Mouse (Mus musculus): ENCODE results near the gene Cep41. TPM values are rescaled to one million over a fixed set of nuclear protein-coding genes. Genes with fewer than 3 reads are reported as not detected.

The Cep41 gene
- polyA plus RNA-seq, 1 experiment: 2.9 TPM

DNA sequence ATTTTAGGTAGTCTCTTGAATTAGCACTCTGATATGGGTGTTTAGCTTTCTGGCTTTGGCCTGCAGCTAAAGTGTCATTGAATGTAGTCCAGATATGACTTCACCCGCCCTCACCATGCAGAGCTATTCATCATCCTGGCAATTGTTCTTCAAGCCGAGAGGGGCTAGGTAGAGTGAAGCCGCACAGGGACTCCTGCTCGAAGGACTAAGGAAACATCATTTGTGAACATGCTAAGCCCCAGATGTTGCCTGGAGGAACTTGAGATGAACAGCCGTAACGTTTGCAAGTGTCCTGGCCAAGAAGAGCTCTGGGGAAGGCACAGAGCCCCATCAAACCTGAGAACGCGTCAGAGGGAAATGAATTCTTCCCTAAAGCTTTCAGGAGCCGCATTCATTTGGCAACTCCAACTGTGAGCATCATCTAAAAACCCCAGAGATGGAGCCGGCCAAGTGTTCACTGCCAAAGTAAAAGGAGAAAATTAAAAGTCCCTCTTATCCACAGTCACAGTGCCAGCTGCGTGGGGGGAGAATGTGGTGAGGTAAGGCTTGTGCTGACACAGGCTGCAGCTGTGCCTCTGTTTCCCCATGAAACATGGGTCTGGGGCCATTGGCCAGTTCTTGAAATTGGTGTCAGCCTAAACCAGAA, 43.8 kb downstream of the Cep41 start:
- H3K27ac ChIP-seq (ENCODE audit: insufficient read depth, low read length): no peak overlapping the region
- 91% methylated on average over 11 of the region's 11 CpGs for WGBS
- no peak for DNase-seq (ENCODE audit: low read depth in 1 of 2, low spot score in 2 of 2)
- no peaks in the 10 kb centered on the region for H3K36me3 ChIP-seq (ENCODE audit: control insufficient read depth, insufficient read depth, low read length)
- TF ChIP-seq CTCF (IDR thresholded peaks at IDR 0.05; ENCODE audit: extremely low read depth, insufficient read depth, insufficient read length, insufficient replicate concordance) (no peak), POLR2A (IDR thresholded peaks at IDR 0.05; ENCODE audit: low read depth, low read length) (no peak)
- H3K27me3 ChIP-seq (ENCODE audit: control insufficient read depth, insufficient read depth, low read length): no peaks in the 10 kb centered on the region
- H3K4me1 ChIP-seq (ENCODE audit: control insufficient read depth, insufficient read depth, insufficient read length): no peaks in the 10 kb centered on the region
- no peak overlapping the region for H3K4me3 ChIP-seq (ENCODE audit: extremely low read depth, insufficient read depth, insufficient read length)

DNA sequence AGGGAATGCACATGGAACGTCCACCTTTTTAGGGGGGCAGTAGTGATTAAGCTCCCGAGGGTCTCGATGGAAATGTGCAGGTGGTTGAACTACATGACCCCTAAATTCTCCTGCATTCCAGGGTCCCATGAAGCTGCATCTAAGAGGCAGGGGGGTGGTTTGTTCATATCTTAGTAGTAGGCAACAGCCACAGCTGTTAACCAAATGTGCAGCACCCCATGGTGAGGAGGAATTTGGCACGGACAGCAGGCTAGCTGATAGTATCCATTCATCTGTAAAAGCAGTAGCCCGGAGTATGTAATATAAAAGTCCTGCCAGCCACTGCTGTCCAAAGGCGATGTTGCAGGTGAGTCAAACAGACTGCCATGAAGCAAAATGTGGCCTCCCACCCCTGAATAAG, 48.2 kb downstream of the Cep41 start:
- no peaks in the 10 kb centered on the region for H3K27me3 ChIP-seq (ENCODE audit: control insufficient read depth, insufficient read depth, low read length)

DNA sequence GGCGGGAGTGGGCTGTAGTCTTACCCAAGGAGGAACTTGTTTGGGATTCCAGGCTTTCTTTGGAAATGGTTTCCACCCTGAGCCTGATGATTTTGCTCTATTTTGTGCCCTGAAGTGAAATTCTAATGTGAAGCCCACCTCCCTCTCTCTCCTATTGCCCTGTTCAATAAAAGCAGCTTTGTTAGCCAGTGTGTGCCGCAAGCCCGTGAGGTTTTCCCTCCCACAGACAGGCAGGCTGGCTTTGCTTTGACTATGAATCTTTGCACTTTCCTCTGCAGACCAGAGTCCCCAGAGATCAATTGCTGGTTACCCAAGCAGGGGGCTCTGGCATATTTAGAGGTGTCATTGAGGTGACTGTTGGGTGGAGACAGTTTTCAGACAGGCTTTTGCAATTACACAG, 49.1 kb downstream of the Cep41 start:
- Histone ChIP-seq H3K36me3 (ENCODE audit: control insufficient read depth, insufficient read depth, low read length) (no peaks in the 10 kb centered on the region), H3K4me3 (ENCODE audit: extremely low read depth, insufficient read depth, insufficient read length) (no peak overlapping the region), H3K27me3 (ENCODE audit: control insufficient read depth, insufficient read depth, low read length) (no peaks in the 10 kb centered on the region), H3K4me1 (ENCODE audit: control insufficient read depth, insufficient read depth, insufficient read length) (no peaks in the 10 kb centered on the region), H3K27ac (ENCODE audit: insufficient read depth, low read length) (no peak overlapping the region)
- no peak for DNase-seq (ENCODE audit: low read depth in 1 of 2, low spot score in 2 of 2)
- WGBS: 79% methylated on average over 3 of the region's 3 CpGs
- TF ChIP-seq CTCF (IDR thresholded peaks at IDR 0.05; ENCODE audit: extremely low read depth, insufficient read depth, insufficient read length, insufficient replicate concordance) (no peak), POLR2A (IDR thresholded peaks at IDR 0.05; ENCODE audit: low read depth, low read length) (no peak)

More for the DNA sequence above, 48.2 kb downstream of the Cep41 start:
- WGBS: 90% methylated on average over 6 of the region's 6 CpGs
- H3K4me3 ChIP-seq (ENCODE audit: extremely low read depth, insufficient read depth, insufficient read length): no peak overlapping the region
- no peak overlapping the region for H3K27ac ChIP-seq (ENCODE audit: insufficient read depth, low read length)
- no peak for DNase-seq (ENCODE audit: low read depth in 1 of 2, low spot score in 2 of 2)
- no peaks in the 10 kb centered on the region for H3K4me1 ChIP-seq (ENCODE audit: control insufficient read depth, insufficient read depth, insufficient read length)
- no peak for TF ChIP-seq POLR2A (IDR thresholded peaks at IDR 0.05; ENCODE audit: low read depth, low read length)
- no peak for TF ChIP-seq CTCF (IDR thresholded peaks at IDR 0.05; ENCODE audit: extremely low read depth, insufficient read depth, insufficient read length, insufficient replicate concordance)
- no peaks in the 10 kb centered on the region for H3K36me3 ChIP-seq (ENCODE audit: control insufficient read depth, insufficient read depth, low read length)

DNA sequence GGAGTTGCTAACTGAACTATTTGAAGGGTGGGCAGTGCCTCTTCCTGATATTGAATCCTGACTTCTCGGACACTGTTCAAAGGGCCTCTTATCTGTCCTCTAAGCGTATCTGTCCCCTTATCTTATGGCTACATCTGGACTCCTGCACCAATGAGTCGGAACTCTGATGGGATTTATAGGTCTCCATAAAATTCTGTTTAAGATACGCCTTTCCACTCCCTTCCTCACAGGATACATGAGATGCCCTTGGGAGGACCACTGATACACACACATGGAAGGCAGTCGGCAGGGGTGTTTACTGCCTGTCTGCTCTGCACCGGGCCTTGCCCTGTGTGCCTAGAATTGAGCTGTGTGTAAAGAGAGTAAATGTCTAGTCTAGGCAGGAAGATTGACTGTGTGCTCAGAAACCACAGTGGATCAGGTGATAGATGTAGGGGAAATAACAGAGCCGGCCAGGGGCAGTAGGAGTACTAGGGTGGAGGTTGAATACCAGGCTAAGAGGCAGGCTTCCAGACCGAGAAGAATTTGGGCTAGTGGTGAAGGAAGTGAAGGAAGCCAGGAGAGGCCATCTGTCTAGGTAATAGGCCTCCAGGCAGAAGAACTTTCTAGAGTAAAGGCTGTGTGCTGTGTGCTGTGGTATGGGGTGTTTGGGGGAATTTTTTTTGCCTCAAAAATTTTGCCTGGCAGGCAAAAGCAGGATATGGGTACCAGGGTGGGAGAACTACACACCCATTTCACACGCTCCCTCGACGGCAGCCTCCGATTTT, 49.7 kb downstream of the Cep41 start:
- no peaks in the 10 kb centered on the region for H3K4me1 ChIP-seq (ENCODE audit: control insufficient read depth, insufficient read depth, insufficient read length)
- H3K36me3 ChIP-seq (ENCODE audit: control insufficient read depth, insufficient read depth, low read length): no peaks in the 10 kb centered on the region
- 65% methylated on average over 12 of the region's 12 CpGs for WGBS
- no peak for DNase-seq (ENCODE audit: low read depth in 1 of 2, low spot score in 2 of 2)
- H3K27me3 ChIP-seq (ENCODE audit: control insufficient read depth, insufficient read depth, low read length): no peaks in the 10 kb centered on the region
- no peak overlapping the region for H3K27ac ChIP-seq (ENCODE audit: insufficient read depth, low read length)
- no peak overlapping the region for H3K4me3 ChIP-seq (ENCODE audit: extremely low read depth, insufficient read depth, insufficient read length)
- TF ChIP-seq CTCF (IDR thresholded peaks at IDR 0.05; ENCODE audit: extremely low read depth, insufficient read depth, insufficient read length, insufficient replicate concordance): no peak
- TF ChIP-seq POLR2A (IDR thresholded peaks at IDR 0.05; ENCODE audit: low read depth, low read length): no peak

DNA sequence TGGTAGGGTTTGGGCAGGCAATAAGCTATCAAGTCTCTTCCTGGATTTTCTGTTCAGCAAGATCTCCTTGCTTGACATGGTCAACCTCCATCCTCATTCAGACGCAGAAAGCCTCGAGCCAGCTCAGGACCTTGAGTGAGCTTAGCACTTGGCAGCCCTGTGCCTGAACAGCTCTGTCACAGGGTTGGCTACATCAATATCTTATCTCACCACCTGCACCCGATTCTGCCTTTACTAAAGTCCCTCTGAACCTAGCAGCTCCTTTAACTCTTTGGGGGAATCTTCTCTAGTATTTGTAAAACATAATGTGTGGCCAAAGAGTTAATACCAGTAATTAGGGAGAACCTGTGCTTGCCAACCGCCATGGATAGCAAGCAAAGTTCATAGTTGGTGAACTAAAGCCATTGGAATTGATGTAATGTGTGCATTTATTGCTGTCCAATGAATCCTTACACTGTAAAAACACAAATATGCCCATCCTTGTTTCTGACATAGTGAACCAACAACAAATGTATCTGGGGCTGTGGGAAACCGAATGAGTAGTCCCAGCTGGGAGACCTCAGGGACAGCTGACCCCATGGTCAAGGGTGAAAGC, 54.8 kb downstream of the Cep41 start, which contains the start of gene Cpa1:
Cpa1 (plus strand) TSS at position 545 of the 595 bp plus-strand sequence.
- H3K4me1 ChIP-seq (ENCODE audit: control insufficient read depth, insufficient read depth, insufficient read length): no peaks in the 10 kb centered on the region
- TF ChIP-seq POLR2A (IDR thresholded peaks at IDR 0.05; ENCODE audit: low read depth, low read length): no peak
- no peak for TF ChIP-seq CTCF (IDR thresholded peaks at IDR 0.05; ENCODE audit: extremely low read depth, insufficient read depth, insufficient read length, insufficient replicate concordance)
- H3K4me3 ChIP-seq (ENCODE audit: extremely low read depth, insufficient read depth, insufficient read length): no peak within 1 kb of the TSS
- H3K27me3 ChIP-seq (ENCODE audit: control insufficient read depth, insufficient read depth, low read length): no peaks in the 10 kb centered on the region
- no peaks in the 10 kb centered on the region for H3K36me3 ChIP-seq (ENCODE audit: control insufficient read depth, insufficient read depth, low read length)
- 79% methylated on average over 5 of the region's 5 CpGs for WGBS
- DNase-seq (ENCODE audit: low read depth in 1 of 2, low spot score in 2 of 2): no peak
- H3K27ac ChIP-seq (ENCODE audit: insufficient read depth, low read length): no peak within 1 kb of the TSS

DNA sequence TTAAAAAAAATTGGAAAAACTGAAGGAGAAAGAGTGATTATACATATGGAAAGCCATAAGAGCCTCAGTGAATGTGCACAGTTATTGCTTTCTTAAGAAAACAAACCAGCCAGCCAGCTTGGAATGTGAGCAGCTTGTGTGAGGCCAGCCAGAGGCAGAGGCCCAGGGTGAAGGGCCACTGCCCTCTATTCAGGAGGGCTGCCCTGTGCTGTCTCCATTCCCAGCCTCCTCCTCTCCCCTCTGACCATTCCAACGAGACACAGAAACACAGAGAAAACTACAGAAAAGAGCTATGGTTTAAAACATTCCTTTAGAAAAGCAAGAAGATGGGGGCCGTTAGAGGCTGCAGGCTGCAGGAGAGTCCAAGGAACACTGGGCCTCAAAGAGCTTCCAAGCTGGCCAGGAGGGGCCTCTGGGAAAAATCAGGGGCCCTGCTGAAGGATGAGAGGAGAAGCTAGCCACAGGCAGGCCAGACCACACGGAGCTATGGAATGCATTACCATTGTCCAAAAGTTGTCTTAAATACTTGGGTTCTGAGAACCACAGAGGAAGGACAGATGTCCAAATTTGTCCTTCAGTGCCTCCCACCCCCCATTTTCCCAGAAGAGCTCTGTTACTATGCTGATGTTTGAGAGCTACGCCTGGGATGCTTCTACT, 57.2 kb downstream of the Cep41 start:
- Histone ChIP-seq H3K36me3 (ENCODE audit: control insufficient read depth, insufficient read depth, low read length) (no peaks in the 10 kb centered on the region), H3K27ac (ENCODE audit: insufficient read depth, low read length) (no peak overlapping the region), H3K4me1 (ENCODE audit: control insufficient read depth, insufficient read depth, insufficient read length) (no peaks in the 10 kb centered on the region), H3K4me3 (ENCODE audit: extremely low read depth, insufficient read depth, insufficient read length) (no peak overlapping the region), H3K27me3 (ENCODE audit: control insufficient read depth, insufficient read depth, low read length) (no peaks in the 10 kb centered on the region)
- no peak for DNase-seq (ENCODE audit: low read depth in 1 of 2, low spot score in 2 of 2)
- TF ChIP-seq CTCF (IDR thresholded peaks at IDR 0.05; ENCODE audit: extremely low read depth, insufficient read depth, insufficient read length, insufficient replicate concordance) (no peak), POLR2A (IDR thresholded peaks at IDR 0.05; ENCODE audit: low read depth, low read length) (no peak)
- WGBS: 82% methylated on average over 4 of the region's 4 CpGs
